In genomic region chr17:72997301-72997921, GRCm38 (mm10) we compare ENCODE assay signal across 7 mouse cellular contexts.
DNase-seq lines count a peak whose midpoint lies in the region; ATAC-seq lines count a peak whose summit lies in the region.

No protein-coding gene starts in this region.

- no peaks in the 10 kb centered on the region for H3K36me3 ChIP-seq in heart, embryonic 10.5 days
- H3K36me3 ChIP-seq in limb, embryonic 12.5 days, result no peaks in the 10 kb centered on the region

- peak; percentile 45 for DNase-seq in right cerebral cortex, postnatal 4 days
- no peak for DNase-seq in right cerebral cortex, adult 18-20 months
- DNase-seq in heart, embryonic 10.5 days (ENCODE audit: low spot score), result peak; percentile 79
- DNase-seq in thymus, postnatal 4 days, result peak; percentile 56
- DNase-seq in layer of hippocampus, adult 9-11 months, result no peak
- DNase-seq in lung, postnatal 4 days, result no peak

- H3K9me3 ChIP-seq in heart, embryonic 10.5 days, result no peaks in the 10 kb centered on the region
- H3K9me3 ChIP-seq in limb, embryonic 12.5 days, result no peaks in the 10 kb centered on the region

- H3K4me2 ChIP-seq in limb, embryonic 12.5 days, result no peak overlapping the region

- no peak overlapping the region; the same call in 1 of the 2 replicates for H3K4me3 ChIP-seq in heart, embryonic 10.5 days
- no peak overlapping the region for H3K4me3 ChIP-seq in limb, embryonic 12.5 days (replicated peaks)

- 14% methylated on average over 5 of the region's 5 CpGs for WGBS in heart, embryonic 10.5 days
- WGBS in limb, embryonic 12.5 days, result 7% methylated on average over 5 of the region's 5 CpGs

- H3K4me1 ChIP-seq in heart, embryonic 10.5 days, result peaks cover 51% of the 10 kb centered on the region
- peaks cover 14% of the 10 kb centered on the region for H3K4me1 ChIP-seq in limb, embryonic 12.5 days (replicated peaks)

- peak overlapping the region; percentile 91 for H3K27ac ChIP-seq in heart, embryonic 10.5 days
- peak overlapping the region; percentile 35; the same call in 1 of the 2 replicates for H3K27ac ChIP-seq in limb, embryonic 12.5 days

- no peaks in the 10 kb centered on the region for H3K27me3 ChIP-seq in heart, embryonic 10.5 days (ENCODE audit: insufficient read depth, poor library complexity, severe bottlenecking)
- no peaks in the 10 kb centered on the region for H3K27me3 ChIP-seq in limb, embryonic 12.5 days

- H3K9ac ChIP-seq in limb, embryonic 12.5 days (replicated peaks), result no peak overlapping the region

- ATAC-seq in limb, embryonic 12.5 days (ENCODE audit: insufficient number of reproducible peaks, insufficient read depth, low FRiP score, low TSS enrichment, low read depth), result no peak

Comparison
In these comparisons a context has a peak if more than half of its experiments do, and no peak if none do; other contexts are left out.
1. DNase-seq: peak in right cerebral cortex, postnatal 4 days (single experiment), heart, embryonic 10.5 days (single experiment) and thymus, postnatal 4 days (single experiment); none in right cerebral cortex, adult 18-20 months (single experiment), layer of hippocampus, adult 9-11 months (single experiment) and lung, postnatal 4 days (0 of 2).